Mouse (Mus musculus) T-cell, adult 2 months (primary cell): ENCODE results near the gene Gm7792.
"Not testable (repeated sequence)": the region's sequence is repeated elsewhere in the genome, so short reads cannot be mapped to it uniquely, and the experiment has no call there.

Experiments used
- DNase-seq: peaks from one replicate; pipeline ENCODE4 v3.0.0; 2022; ENCODE audit warnings: low spot score

Gm7792 gene

DNA sequence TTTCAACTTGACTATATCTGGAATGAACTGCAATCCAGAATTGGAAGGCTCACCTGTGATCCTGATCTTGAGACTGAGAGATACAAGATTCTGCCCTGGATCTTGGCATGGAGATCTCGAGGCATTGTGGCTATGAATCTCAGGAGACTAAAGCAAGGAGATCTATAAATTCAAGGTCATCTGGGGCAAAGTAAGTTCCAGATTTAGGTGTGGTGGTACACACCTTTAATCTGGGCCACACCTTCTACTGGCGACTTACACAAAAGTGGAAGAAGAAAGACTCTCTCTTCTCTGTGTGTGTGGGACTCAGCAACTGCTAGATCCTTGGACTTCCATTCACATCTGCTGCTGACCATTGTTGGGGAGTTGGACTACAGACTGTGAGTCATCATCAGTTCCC lies at the start of gene Gm7792:
TSS of gene Gm7792 (plus strand) at position 301 of the 400 bp plus-strand sequence.
- DNase-seq = not testable (repeated sequence)
